Mouse (Mus musculus): ENCODE measurements at regions not wholly inside any gene's neighbourhood (a gene's known extent, or its start where the extent isn't known, plus 50 kb on each side); places are given as distances from the start of the nearest gene placed in this dataset.
"Not testable (repeated sequence)": the region's sequence is repeated elsewhere in the genome, so short reads cannot be mapped to it uniquely, and the experiment has no call there.

DNA sequence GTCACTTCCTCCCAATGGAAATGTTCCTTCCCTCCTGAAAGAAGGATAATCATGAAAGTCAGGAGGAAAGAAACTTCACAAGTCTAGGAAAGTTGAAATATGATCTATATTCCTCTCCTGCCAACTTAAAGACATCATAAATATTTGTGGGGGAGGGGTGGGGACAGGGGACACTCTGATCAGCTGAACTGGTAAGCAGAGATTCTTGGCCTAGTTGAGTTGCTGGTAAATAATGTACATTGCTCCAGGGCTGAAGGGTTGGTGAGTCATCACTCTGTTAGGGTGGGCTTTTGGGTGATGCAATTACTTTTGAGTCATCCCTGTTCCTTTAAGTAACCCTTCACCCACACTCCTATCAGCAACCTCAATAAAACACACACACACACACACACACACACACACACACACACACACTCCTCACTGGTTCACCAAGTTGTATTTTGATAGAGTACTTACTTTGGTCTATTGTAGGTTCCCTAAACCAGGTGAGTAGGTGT, 56.0 kb downstream of the Ccdc71l start:
- ATAC-seq = no peak

GRCm38 (mm10) chr12:32435126-32435525, 56.6 kb downstream of the Ccdc71l start:
- ATAC-seq = no peak

DNA sequence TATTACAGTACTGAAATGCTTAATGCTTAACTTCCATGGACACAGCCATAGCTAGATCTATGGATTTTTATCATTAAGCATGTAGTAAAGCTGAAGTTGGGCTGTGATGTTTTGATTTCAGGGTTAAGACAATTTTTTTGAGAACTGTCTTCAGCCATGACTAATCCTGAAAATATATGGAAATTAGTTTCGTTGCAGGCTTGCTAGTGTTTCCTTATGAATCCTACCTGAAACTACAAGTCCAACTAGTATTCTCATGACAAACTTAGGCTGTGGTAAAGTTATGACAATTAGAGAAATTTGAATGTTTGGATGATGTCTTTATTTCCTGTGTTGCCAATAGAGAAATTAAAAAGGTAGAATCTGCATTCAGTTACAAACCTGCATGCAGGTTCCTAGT, 59.7 kb downstream of the Ccdc71l start:
- no peak for ATAC-seq

- no peak for ATAC-seq
Observed at GRCm38 (mm10) chr12:32444770-32445169, 66.3 kb downstream of the Ccdc71l start.

DNA sequence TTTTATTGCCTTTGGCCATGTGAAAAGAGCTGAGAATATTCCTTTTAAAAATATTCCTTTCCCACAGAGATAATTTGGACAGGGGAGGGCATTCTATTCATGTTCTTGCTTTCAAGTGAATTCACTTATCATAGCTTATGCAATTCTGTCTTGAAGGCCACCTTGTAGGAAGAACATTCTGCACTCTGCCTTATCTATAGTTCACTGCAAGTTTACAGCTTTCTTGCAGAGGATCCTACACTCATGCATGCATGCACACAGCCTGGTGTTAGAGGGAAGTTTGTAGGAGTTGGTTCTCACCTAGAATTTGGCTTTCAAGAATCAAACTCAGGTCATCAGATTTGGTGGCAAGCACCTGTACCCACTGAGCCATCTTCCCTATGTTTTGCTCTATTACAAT, 67.4 kb downstream of the Ccdc71l start:
- ATAC-seq = no peak

GRCm38 (mm10) chr12:32449373-32449772, 70.9 kb downstream of the Ccdc71l start:
- ATAC-seq = no peak

DNA sequence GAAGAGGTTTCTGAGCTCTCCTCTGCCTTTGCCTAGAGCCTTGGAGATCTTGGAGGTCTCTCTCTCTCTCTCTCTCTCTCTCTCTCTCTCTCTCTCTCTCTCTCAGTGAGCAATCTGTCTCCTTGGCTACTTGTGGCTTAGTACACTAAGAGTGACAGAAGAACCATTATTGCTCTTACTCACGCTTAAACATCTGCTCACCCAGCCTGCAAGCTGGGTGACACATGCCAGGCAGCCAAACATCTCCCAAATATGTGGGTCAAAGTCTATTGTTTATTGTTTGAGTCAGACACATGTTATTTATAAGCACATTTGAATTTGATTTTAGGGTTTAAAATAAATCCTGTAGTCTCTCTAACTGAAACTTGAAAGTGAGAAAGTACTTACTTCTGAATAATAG, 72.7 kb downstream of the Ccdc71l start:
- ATAC-seq = no peak

- no peak for ATAC-seq
Observed at GRCm38 (mm10) chr12:32454794-32455193, 76.3 kb downstream of the Ccdc71l start.

DNA sequence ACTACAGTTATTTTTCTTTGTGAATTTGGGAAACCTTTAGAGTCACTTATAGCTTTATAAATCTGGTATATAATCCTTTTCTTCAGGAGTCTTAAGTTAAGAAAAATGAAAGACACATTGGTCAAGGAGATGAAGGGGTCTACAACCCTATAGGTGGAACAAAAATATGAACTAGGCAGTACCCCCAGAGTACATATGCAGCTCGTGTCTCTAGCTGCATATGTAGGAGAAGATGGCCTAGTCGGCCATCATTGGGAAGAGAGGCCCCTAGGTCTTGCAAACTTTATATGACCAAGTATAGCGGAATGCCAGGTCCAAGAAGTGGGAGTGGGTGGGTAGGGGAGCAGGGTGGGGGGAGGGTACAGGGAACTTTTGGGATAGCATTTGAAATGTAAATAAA, 76.7 kb downstream of the Ccdc71l start:
- ATAC-seq = not testable (repeated sequence)

GRCm38 (mm10) chr12:32455913-32456312, 77.4 kb downstream of the Ccdc71l start:
- no peak for ATAC-seq

DNA sequence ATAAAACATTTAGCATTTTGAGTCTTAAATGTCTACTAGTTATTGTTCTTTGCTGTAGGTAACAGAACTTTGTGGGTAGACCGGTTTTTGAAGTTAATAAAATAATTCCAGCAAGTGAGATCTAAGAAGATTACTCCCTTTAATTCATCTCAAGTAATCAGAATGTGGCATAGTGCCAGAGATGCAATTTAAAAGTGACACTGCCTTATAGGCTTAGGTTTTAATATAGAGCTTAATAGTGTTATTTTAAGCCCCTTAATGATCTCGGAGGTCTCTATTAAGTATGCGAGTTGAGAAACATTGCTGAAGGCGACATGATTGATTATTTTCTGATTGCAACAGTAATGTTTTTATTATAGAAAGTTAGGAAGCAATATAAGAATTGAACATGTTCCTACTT, 78.3 kb downstream of the Ccdc71l start:
- ATAC-seq = no peak

GRCm38 (mm10) chr12:32458386-32458785, 79.9 kb downstream of the Ccdc71l start:
- no peak for ATAC-seq

DNA sequence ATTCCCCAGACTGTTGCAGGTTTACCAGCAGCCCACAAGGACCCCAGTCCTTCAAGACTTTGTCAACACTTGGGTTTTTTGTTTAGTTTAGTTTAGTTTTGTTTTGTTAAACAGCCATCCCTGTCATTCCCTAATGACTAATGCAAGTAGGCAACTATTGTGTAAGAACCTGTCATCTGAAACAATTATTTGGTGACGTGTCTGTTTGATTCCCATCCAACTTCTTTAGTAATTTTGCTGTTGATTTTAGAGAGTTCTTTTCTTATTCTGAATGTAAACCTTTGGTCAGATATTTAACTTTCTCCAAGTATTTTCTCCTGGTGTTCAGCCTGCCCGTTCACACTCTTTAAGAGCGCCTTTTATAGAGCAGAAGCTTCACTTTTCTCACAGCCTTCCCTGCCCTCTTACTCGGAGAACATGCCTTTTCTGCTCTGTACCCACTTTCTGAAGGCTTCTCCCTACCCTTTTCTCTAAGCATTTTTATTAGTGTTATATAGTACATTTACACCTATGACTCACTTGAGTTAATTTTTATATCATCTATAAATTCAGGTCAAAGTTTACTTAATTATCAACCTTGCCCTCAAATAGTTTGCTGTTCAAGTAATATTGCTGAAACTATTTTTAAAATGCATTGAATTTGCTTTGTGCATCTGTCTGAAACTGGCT, 82.0 kb downstream of the Ccdc71l start:
- no peak for ATAC-seq

- no peak for ATAC-seq
Observed at GRCm38 (mm10) chr12:32465371-32465770, 86.9 kb downstream of the Ccdc71l start.

DNA sequence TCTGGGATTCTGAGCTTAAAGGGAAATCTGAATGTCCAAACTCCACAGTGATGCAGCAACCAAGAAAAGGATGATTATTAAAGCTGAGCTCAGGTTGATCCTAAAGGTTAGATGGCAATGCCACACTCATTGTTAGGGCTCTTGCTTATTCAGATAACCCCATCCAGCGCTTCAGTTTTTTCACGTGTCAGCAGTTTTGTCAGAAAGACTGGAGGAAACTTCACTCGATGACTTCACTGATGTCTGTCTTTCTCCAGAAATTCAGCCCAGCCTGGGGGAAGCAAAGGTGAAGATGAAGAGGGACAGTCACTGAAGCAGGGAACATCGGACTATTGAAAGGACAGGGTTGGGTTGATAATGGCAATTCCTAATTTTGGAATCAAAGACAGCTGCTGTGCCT, 91.4 kb downstream of the Ccdc71l start:
- no peak for ATAC-seq

DNA sequence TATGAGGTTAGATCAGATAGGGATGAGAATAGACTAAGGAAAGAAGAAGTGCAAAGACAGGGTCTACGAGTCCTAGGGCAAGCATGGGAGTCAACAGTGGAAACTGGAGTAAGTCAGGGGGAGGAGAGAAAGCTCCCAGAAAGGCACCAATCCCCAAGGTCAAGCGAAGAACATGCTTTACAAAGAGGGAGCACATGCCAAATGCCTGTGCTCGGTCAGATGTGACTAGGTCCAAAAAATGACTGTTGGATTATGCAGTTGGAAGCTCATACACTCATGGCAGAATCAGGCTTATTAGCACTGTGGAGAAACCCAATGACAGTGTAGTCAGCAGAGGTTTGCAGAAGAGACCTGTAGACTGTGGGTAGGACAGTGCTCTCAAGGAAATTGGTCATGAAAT, 100.9 kb downstream of the Ccdc71l start:
- ATAC-seq = no peak

DNA sequence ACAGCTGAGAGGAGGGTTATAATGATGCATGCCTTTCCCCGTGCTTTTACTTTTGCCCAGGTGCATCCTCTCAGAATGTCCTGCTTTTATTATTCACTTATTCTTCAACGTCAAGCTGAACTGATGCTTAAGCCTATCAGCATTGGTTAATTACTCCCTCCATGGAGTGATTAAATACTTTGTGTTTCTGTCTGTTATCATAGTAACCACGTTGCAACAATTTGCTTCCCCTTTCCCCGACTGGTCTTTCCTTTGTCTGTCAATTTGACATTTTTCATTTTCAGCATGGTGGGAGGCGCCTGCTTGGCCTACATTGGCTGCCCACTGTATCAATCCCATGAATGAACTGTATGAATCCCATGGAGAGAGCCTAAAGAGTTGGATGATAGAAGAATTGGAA, 101.8 kb downstream of the Ccdc71l start:
- no peak for ATAC-seq

- no peak for ATAC-seq
Observed at GRCm38 (mm10) chr12:32481051-32481450, 102.5 kb downstream of the Ccdc71l start.

DNA sequence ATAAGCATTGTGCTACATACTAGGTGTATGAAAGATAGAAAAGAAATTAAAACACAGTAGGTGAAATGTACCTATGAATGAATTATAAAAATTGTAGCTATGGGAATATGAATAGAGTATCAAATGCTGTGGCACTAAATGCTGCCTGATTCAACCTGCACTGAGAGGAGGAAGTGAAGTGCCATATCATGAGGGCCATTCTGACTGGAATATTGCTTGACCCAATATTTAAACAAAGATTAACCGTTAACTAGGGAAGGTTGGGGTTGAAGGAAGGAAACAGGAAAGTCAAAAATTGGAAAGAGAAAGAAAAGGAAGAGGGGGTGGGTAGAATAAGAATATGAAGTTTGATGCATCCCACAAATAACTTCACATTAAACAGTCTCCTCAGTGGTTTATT, 103.8 kb downstream of the Ccdc71l start:
- ATAC-seq = no peak

DNA sequence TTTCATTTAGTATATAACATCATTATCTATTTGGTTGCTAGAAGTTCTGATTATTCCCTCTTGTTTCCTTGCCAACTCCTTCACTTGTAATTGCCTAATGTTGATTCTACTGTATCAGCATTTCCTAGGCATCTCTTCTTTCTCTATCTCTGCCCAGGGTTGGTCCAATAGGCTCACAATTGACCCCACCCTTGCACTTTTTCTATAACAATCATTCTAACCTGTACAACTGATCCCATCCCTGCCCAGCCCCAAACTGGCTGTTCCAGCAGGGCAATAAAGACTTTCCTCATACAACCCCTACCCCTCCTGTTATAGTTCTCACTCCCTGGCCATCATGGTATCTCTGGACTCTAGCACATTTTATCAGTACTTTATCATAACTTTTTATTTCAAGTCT, 104.3 kb downstream of the Ccdc71l start:
- ATAC-seq = no peak

DNA sequence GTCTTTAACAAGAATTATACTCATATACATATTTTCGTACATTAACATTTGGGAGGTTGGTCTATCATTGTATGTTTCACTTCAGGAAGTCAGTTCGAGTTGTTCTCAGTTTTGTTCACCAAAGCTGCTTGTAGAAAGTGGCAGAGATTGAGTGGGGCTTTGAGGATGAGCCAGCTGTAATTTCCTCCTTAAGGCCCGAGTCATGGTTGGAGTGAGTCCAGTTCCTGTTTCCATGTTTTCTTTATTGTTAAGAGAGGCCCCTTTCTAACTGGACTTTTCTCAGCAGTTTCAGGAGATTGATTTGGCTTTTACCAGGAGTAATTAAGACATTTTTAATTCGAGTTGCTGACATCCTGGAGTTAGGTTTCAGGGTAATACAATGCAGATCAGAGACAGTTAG, 107.7 kb downstream of the Ccdc71l start:
- ATAC-seq = no peak

DNA sequence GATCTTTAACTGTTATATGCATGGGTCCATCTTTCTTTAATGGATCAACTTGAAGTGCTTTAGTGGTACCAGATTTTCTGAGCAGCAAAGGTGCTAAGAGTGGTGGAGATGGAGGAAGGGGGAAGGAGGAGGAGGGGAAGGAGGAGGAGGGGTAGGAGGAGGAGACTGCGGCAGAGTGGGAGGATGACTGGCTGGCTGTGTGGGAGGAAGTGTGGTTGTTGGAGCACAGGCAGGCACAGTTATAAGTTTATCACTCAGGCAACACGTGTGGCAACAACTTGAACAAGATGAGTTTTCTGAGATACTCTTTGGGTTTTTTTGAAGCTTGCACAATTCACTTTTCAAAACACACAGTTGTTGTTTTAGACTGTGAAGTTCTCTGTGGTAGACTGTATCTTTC, 108.2 kb downstream of the Ccdc71l start:
- ATAC-seq = peak; percentile 56

- ATAC-seq = no peak
Observed at GRCm38 (mm10) chr12:32487883-32488577, 109.5 kb downstream of the Ccdc71l start.

DNA sequence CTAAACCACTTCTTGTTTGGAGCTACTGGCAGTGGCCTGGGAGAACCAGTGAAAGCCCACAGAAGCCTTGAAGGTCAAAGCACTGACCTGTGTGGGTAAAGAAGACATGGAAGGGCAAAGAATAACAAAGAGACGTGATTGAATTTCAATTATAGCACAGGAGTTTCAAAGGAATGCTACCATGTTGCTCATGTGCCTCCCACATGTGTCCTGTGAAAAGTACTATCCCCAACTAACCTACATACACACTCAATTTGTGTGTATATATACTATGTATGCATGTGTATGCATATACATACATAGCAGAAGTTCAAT, 110.0 kb downstream of the Ccdc71l start:
- no peak for ATAC-seq
